Mouse (Mus musculus) MEL (cell line): ENCODE results near the gene Inpp5a. TPM values are rescaled to one million over a fixed set of nuclear protein-coding genes. Genes with fewer than 3 reads are reported as not detected.

Experiments used
- DNase-seq: peaks from one replicate; pipeline ENCODE4 v3.0.0; 2011; ENCODE audit warnings: low read depth, low spot score
- H3K27ac ChIP-seq: 2 replicates; pipeline ENCODE4 v1.5.1; 2012; ENCODE audit warnings: low read depth, mild to moderate bottlenecking, control low read depth, low read length, moderate library complexity; ENCODE audit not compliant: control insufficient read depth
- H3K27me3 ChIP-seq, 2 experiments: fragments of 150-350 bp in 1 of 2; sonication (generic) in 1 of 2; 2 replicates each; pipeline ENCODE4 v1.6.1; 2012; ENCODE audit warnings: low read length in 2 of 2, mild to moderate bottlenecking in 2 of 2, improper control_type of control experiment in 1 of 2, moderate library complexity in 1 of 2; ENCODE audit not compliant: insufficient read depth in 2 of 2, control insufficient read depth in 1 of 2
- H3K36me3 ChIP-seq, 2 experiments: 2 replicates each; pipeline ENCODE4 v1.6.1; 2012 to 2014; ENCODE audit warnings: low read length in 2 of 2, improper control_type of control experiment in 1 of 2, inconsistent platforms in 1 of 2, mild to moderate bottlenecking in 1 of 2; ENCODE audit not compliant: insufficient read depth in 2 of 2, control insufficient read depth in 1 of 2
- H3K4me1 ChIP-seq, 2 experiments: fragments of 150-350 bp in 1 of 2; sonication (generic) in 1 of 2; 2 replicates each; pipeline ENCODE4 v1.6.1; 2012; ENCODE audit warnings: low read length in 2 of 2, improper control_type of control experiment in 1 of 2, mild to moderate bottlenecking in 1 of 2; ENCODE audit not compliant: insufficient read depth in 2 of 2, control insufficient read depth in 1 of 2
- H3K4me3 ChIP-seq, 2 experiments: fragments of 150-350 bp in 1 of 2; sonication (generic) in 1 of 2; 2 replicates each; pipeline ENCODE4 v1.5.1; 2012; ENCODE audit warnings: low read depth in 2 of 2, low read length in 2 of 2, mild to moderate bottlenecking in 2 of 2, moderate library complexity in 2 of 2, control low read depth in 1 of 2, improper control_type of control experiment in 1 of 2; ENCODE audit not compliant: control insufficient read depth in 1 of 2, insufficient read depth in 1 of 2
- H3K79me2 ChIP-seq: 2 replicates; pipeline ENCODE4 v1.6.1; 2012; ENCODE audit warnings: mild to moderate bottlenecking, low read length, moderate library complexity; ENCODE audit not compliant: control insufficient read depth, poor library complexity, insufficient read depth
- H3K9ac ChIP-seq: 2 replicates; pipeline ENCODE4 v1.6.1; 2012; ENCODE audit warnings: low read depth, mild to moderate bottlenecking, control low read depth, low read length, moderate library complexity; ENCODE audit not compliant: control insufficient read depth, poor library complexity, severe bottlenecking
- H3K9me3 ChIP-seq: fragments of 150-350 bp; sonication (generic); replicated peaks from 2 replicates; pipeline ENCODE4 v1.6.1; 2012; ENCODE audit warnings: mild to moderate bottlenecking, low read length, improper control_type of control experiment, moderate library complexity; ENCODE audit not compliant: insufficient read depth
- BHLHE40 ChIP-seq: IDR thresholded peaks from 2 replicates; pipeline ENCODE4 v1.6.1; 2012; ENCODE audit warnings: low read depth, mild to moderate bottlenecking, inconsistent platforms, low read length, improper control_type of control experiment, borderline replicate concordance
- CHD1 ChIP-seq: IDR thresholded peaks from 2 replicates; pipeline ENCODE4 v1.6.1; 2012; ENCODE audit warnings: low read depth, mild to moderate bottlenecking, inconsistent platforms, low read length, improper control_type of control experiment
- CHD2 ChIP-seq: IDR thresholded peaks from 2 replicates; pipeline ENCODE4 v1.6.1; 2011; ENCODE audit warnings: low read length, improper control_type of control experiment
- CTCF ChIP-seq, 3 experiments: IDR thresholded peaks in 2 of 3; conservative IDR thresholded peaks in 1 of 3; 2 replicates each; pipeline ENCODE4 v1.5.1; 2011 to 2012; ENCODE audit warnings: low read length in 3 of 3, low read depth in 2 of 3, mild to moderate bottlenecking in 2 of 3, improper control_type of control experiment in 1 of 3, inconsistent platforms in 1 of 3, mixed read lengths in 1 of 3, moderate library complexity in 1 of 3; ENCODE audit not compliant: control insufficient read depth in 1 of 3, insufficient read depth in 1 of 3, poor library complexity in 1 of 3, severe bottlenecking in 1 of 3
- EP300 ChIP-seq, 2 experiments: IDR thresholded peaks; 2 replicates each; pipeline ENCODE4 v1.6.1; 2011; ENCODE audit warnings: improper control_type of control experiment in 2 of 2, low read length in 2 of 2, low read depth in 1 of 2, mild to moderate bottlenecking in 1 of 2
- ETS1 ChIP-seq: IDR thresholded peaks from 2 replicates; pipeline ENCODE4 v1.6.1; 2012; ENCODE audit warnings: low read depth, mild to moderate bottlenecking, inconsistent platforms, low read length, improper control_type of control experiment, moderate library complexity
- GATA1 ChIP-seq: IDR thresholded peaks from 2 replicates; pipeline ENCODE4 v1.6.1; 2011; ENCODE audit warnings: low read depth, low read length, improper control_type of control experiment
- HCFC1 ChIP-seq: IDR thresholded peaks from 2 replicates; pipeline ENCODE4 v1.6.1; 2012; ENCODE audit warnings: low read depth, mild to moderate bottlenecking, inconsistent platforms, low read length, improper control_type of control experiment, moderate library complexity
- KAT2A ChIP-seq: conservative IDR thresholded peaks from 2 replicates; pipeline ENCODE4 v1.6.1; 2012; ENCODE audit warnings: low read depth, low read length, improper control_type of control experiment, inconsistent platforms
- MAX ChIP-seq: IDR thresholded peaks from 2 replicates; pipeline ENCODE4 v1.6.1; 2011; ENCODE audit warnings: low read length, improper control_type of control experiment
- MXI1 ChIP-seq: IDR thresholded peaks from 2 replicates; pipeline ENCODE4 v1.6.1; 2011; ENCODE audit warnings: mild to moderate bottlenecking, low read depth, low read length, improper control_type of control experiment
- MYB ChIP-seq: IDR thresholded peaks from 2 replicates; pipeline ENCODE4 v1.6.1; 2011; ENCODE audit warnings: mild to moderate bottlenecking, low read depth, low read length, improper control_type of control experiment
- MYC ChIP-seq: IDR thresholded peaks from 2 replicates; pipeline ENCODE4 v1.6.1; 2011; ENCODE audit warnings: low read depth, mild to moderate bottlenecking, low read length, improper control_type of control experiment, moderate library complexity
- NELFE ChIP-seq: IDR thresholded peaks from 2 replicates; pipeline ENCODE4 v1.6.1; 2011; ENCODE audit warnings: low read depth, low read length, improper control_type of control experiment
- POLR2A ChIP-seq, 2 experiments: IDR thresholded peaks; 2 replicates each; pipeline ENCODE4 v1.6.1; 2011 to 2012; ENCODE audit warnings: low read length in 2 of 2, mild to moderate bottlenecking in 2 of 2, control low read depth in 1 of 2, improper control_type of control experiment in 1 of 2, low read depth in 1 of 2, moderate library complexity in 1 of 2; ENCODE audit not compliant: control insufficient read depth in 1 of 2, insufficient read depth in 1 of 2, poor library complexity in 1 of 2
- POLR2AphosphoS5 ChIP-seq: IDR thresholded peaks from 2 replicates; pipeline ENCODE4 v1.6.1; 2012; ENCODE audit warnings: low read depth, borderline replicate concordance, mild to moderate bottlenecking, inconsistent platforms, low read length, moderate library complexity, mixed read lengths
- RAD21 ChIP-seq: IDR thresholded peaks from 2 replicates; pipeline ENCODE4 v1.6.1; 2011; ENCODE audit warnings: mild to moderate bottlenecking, low read depth, low read length, improper control_type of control experiment
- SIN3A ChIP-seq: IDR thresholded peaks from 2 replicates; pipeline ENCODE4 v1.6.1; 2012; ENCODE audit warnings: low read length, improper control_type of control experiment, inconsistent platforms
- SMC3 ChIP-seq: IDR thresholded peaks from 2 replicates; pipeline ENCODE4 v1.6.1; 2011; ENCODE audit warnings: low read depth, low read length, improper control_type of control experiment
- TCF12 ChIP-seq: IDR thresholded peaks from 2 replicates; pipeline ENCODE4 v1.6.1; 2014; ENCODE audit warnings: low read depth, mild to moderate bottlenecking, inconsistent platforms, low read length, improper control_type of control experiment, moderate library complexity
- UBTF ChIP-seq: IDR thresholded peaks from 2 replicates; pipeline ENCODE4 v1.6.1; 2012; ENCODE audit warnings: low read depth, mild to moderate bottlenecking, inconsistent platforms, low read length, improper control_type of control experiment, moderate library complexity, borderline replicate concordance; ENCODE audit not compliant: insufficient read depth
- ZC3H11A ChIP-seq: IDR thresholded peaks from 2 replicates; pipeline ENCODE4 v1.6.1; 2012; ENCODE audit warnings: low read depth, mild to moderate bottlenecking, inconsistent platforms, low read length, improper control_type of control experiment
- ZKSCAN1 ChIP-seq: IDR thresholded peaks from 2 replicates; pipeline ENCODE4 v1.6.1; 2012; ENCODE audit warnings: low read depth, mild to moderate bottlenecking, inconsistent platforms, low read length, improper control_type of control experiment, moderate library complexity
- ZMIZ1 ChIP-seq: IDR thresholded peaks from 2 replicates; pipeline ENCODE4 v1.6.1; 2012; ENCODE audit warnings: low read depth, mild to moderate bottlenecking, inconsistent platforms, low read length, improper control_type of control experiment, moderate library complexity
- polyA plus RNA-seq, 2 experiments: library from polyadenylated mRNA; stranded (reverse) in 1 of 2; unstranded in 1 of 2; fragments of >175 nt in 1 of 2; fragments of >200 nt in 1 of 2; gene quantifications; 2 replicates each; pipeline versions ENCODE4 v1.2.1 to v1.2.4; 2012; ENCODE audit warnings: low replicate concordance in 2 of 2, low read depth in 1 of 2; ENCODE audit not compliant: insufficient read length in 2 of 2, insufficient read depth in 1 of 2, missing spikeins in 1 of 2
- total RNA-seq: library from RNA; depleted of rRNA; stranded (reverse); fragments of 300-350 nt; gene quantifications from 2 replicates; pipeline ENCODE4 v1.2.3, GENCODE M21; 2012

Inpp5a gene
- total and polyA plus RNA-seq, 3 experiments = 5.7 to 14.4 TPM; not detected in 1

GRCm38 (mm10) chr7:139409903-139410302, 21.0 kb downstream of the Inpp5a start:
- no peak overlapping the region for H3K4me3 ChIP-seq
- H3K9ac ChIP-seq = no peak overlapping the region
- no peak for DNase-seq
- peaks cover 0 to 4% of the 10 kb centered on the region in 2 experiments; a peak in 3 of 4 replicates for H3K4me1 ChIP-seq
- H3K27me3 ChIP-seq = no peaks in the 10 kb centered on the region
- TF ChIP-seq HCFC1 = no peak
- no peak for TF ChIP-seq POLR2AphosphoS5
- TF ChIP-seq ZC3H11A = no peak
- TF ChIP-seq GATA1 = no peak
- TF ChIP-seq CHD1 = no peak
- no peak for TF ChIP-seq ZMIZ1
- TF ChIP-seq SIN3A = no peak
- TF ChIP-seq BHLHE40 = no peak
- no peak for TF ChIP-seq MXI1
- TF ChIP-seq NELFE = no peak
- no peak for TF ChIP-seq ZKSCAN1
- no peak for TF ChIP-seq UBTF
- TF ChIP-seq RAD21 = no peak
- no peak for TF ChIP-seq MYC
- no peak for TF ChIP-seq MAX
- no peak for TF ChIP-seq SMC3
- TF ChIP-seq, all 39 proteins: peak for 0
- Histone ChIP-seq H3K36me3 (no peaks in the 10 kb centered on the region), H3K27ac (no peak overlapping the region), H3K9me3 (no peaks in the 10 kb centered on the region), H3K79me2 (no peaks in the 10 kb centered on the region)

GRCm38 (mm10) chr7:139412223-139412950, 23.5 kb downstream of the Inpp5a start:
- no peak overlapping the region for H3K4me3 ChIP-seq
- no peaks in the 10 kb centered on the region for H3K36me3 ChIP-seq
- peak; percentile 63 for DNase-seq
- TF ChIP-seq MAX (no peak), KAT2A (no peak), MXI1 (peak; percentile 56; the same call in 1 of the 2 replicates), ETS1 (peak; percentile 59), POLR2A (IDR thresholded peaks at IDR 0.05; ENCODE audit: control insufficient read depth in 1 of 2, insufficient read depth in 1 of 2, low read depth in 1 of 2, low read length in 2 of 2, poor library complexity in 1 of 2) (no peak), SIN3A (0 out of 2 replicates have a peak, but pooled peaks have one; percentile 21), CTCF (IDR thresholded peaks at IDR 0.05 in 2 of 3, conservative IDR thresholded peaks at IDR 0.05 in 1 of 3; ENCODE audit: control insufficient read depth in 1 of 3, insufficient read depth in 1 of 3, low read depth in 2 of 3, low read length in 3 of 3, poor library complexity in 1 of 3, severe bottlenecking in 1 of 3) (no peak), ZC3H11A (no peak), CHD1 (no peak), GATA1 (no peak), MYB (no peak), HCFC1 (no peak), EP300 (IDR thresholded peaks at IDR 0.05; ENCODE audit: low read depth in 1 of 2, low read length in 2 of 2) (0 out of 4 replicates have a peak, but pooled peaks of 1 of the 2 experiments have one; percentile 30), TCF12 (0 out of 2 replicates have a peak, but pooled peaks have one; percentile 14), CHD2 (no peak), ZKSCAN1 (no peak)
- peaks cover 0 to 4% of the 10 kb centered on the region in 2 experiments; a peak in 3 of 4 replicates for H3K4me1 ChIP-seq
- H3K9ac ChIP-seq = no peak overlapping the region
- H3K9me3 ChIP-seq = no peaks in the 10 kb centered on the region
- H3K27me3 ChIP-seq = no peaks in the 10 kb centered on the region
- H3K27ac ChIP-seq = no peak overlapping the region
- H3K79me2 ChIP-seq = no peaks in the 10 kb centered on the region
